Mouse (Mus musculus) heart, postnatal 25 days (tissue): ENCODE measurements at regions not wholly inside any gene's neighbourhood (a gene's known extent, or its start where the extent isn't known, plus 50 kb on each side); places are given as distances from the start of the nearest gene placed in this dataset.

Experiments used
- DNase-seq: peaks from one replicate; pipeline ENCODE4 v3.0.0; 2022; ENCODE audit warnings: low spot score
- intact Hi-C: fragments of 180-260 bp; cut with DNase I; formaldehyde crosslinking; loops from one replicate; pipeline ENCODE4 v1.15.1; 2025

- intact Hi-C loops, result no loop called here
These were observed 436.2 kb upstream of the Pou3f3 start for GRCm38 (mm10) chr1:42259216-42259977.

DNA sequence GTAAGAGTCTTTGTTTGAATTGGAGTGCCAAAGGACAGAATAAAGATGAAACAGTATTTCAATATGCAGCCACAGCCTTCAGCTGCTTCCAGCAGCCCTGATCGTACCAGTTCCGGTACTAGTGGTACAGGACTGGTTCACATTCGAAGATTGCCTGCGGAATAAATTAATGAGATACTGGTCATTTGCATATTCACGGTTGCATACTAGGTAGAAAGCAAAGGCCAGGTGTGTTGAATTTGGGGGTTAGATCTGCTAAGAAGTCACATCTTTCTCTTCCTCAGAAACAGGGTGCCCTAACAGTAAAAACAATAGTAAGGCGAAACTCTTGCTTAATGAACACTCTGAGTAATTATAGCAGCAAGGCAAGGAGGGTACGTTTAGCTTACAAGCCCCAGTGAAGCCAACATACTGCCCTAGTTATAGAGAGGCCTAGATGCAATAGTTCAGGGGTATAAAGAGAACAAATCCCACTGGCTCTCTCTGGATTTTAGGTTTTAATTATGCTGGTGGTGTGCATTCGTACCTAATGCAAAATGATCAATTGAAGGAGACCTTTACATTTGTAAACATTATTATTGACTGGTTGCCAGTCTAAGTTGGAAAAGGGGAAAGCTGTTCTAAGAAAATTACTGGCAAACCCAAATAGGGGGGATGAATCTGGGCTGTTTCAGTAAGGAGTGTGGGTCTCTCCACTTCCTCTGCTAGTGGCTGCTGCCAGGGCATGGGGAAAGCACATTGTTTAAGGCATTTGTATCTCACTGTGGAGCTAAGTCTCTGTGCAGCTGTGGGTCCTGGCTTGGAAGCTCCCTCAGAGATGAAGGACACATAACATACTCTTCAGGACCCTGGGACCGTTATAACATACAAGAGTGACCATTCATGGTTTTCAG, 435.3 kb upstream of the Pou3f3 start:
- intact Hi-C loops, result no loop called here
- no peak for DNase-seq

More at GRCm38 (mm10) chr1:42259216-42259977, 436.2 kb upstream of the Pou3f3 start:
- DNase-seq, result no peak

GRCm38 (mm10) chr1:42261031-42261430, 434.5 kb upstream of the Pou3f3 start:
- intact Hi-C loops, result no loop called here
- DNase-seq, result no peak

DNA sequence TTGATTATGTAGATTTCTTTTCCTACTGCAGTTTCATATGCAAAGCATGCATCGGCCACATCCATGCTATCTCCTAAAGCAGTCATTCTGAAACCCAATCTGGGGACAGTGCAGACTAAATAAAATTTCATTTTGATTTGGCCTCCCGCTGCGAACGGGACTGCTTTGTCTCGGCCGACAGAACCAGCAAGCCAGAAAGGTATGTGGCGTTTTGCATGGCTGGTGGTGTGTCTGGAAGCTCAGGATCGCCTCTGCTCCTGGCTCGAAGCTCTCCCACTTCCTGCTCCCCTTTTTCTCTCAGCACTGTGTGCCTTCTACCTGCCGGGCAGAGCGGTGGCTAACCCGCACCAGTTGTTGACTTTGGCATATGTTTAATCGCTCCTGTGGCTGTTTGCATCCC, 433.8 kb upstream of the Pou3f3 start:
- intact Hi-C loops, result no loop called here
- DNase-seq, result no peak

DNA sequence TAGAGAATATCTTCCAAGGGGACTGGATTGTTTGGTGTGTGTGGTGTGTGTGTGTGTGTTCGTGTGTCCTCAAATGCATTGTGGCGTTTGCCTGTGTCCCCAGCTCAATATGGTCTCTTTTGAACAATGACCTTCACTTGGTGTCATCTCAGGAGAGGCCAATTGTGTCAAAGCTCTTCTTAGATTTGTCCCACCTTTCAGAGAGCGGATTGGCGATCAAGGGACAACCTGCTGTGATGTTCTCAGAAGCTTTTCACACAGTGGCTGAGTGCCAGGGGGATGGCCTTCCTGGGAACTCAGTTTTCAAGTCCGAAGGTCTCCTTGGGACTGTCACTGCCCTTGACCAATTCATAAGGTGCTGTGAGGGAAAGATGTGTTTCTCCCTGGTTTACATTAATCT, 433.0 kb upstream of the Pou3f3 start:
- DNase-seq, result no peak
- intact Hi-C loops, result no loop called here

DNA sequence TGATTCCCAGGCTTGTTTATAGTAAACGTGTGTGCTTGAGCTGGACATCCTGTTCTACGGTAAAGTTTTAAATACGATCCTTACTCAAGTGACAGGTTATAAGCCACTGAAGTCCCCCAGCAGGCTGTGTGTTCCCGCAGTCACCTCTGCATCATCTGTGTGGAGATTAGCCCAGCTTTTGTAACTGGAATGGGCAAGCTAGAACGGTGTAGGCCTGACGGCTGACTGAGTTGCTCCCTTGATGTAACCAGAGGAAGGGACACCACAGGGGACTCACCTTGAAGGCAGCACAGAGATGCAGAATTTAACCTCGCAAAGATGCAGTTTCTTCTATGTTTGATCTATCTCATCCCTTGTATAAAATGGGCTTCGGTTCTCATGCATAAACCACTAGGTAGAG, 418.4 kb upstream of the Pou3f3 start:
- intact Hi-C loops, result no loop called here

GRCm38 (mm10) chr1:42295841-42296240, 399.7 kb upstream of the Pou3f3 start:
- intact Hi-C loops, result no loop called here
- DNase-seq, result no peak

More for the DNA sequence above, 418.4 kb upstream of the Pou3f3 start:
- DNase-seq, result no peak

DNA sequence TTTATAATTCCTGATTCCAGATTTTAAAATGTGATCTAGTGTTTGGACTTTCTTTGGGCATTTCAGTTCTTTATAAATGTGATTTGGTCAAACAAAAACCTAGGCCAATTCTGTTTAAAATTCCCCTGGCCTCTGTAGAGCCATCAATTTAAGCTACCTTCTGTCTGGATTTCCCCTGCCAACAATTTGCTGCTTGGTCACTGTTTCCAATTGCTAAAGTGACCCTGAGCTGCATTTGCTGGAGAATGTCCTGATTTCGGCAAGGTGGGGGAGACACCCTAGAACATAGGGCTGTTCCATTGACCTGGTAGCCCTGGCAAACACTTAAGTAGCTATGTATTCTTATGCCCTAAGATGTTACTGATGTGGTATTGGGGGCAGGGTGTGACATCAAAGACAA, 386.3 kb upstream of the Pou3f3 start:
- DNase-seq, result no peak
- intact Hi-C loops, result no loop called here

- DNase-seq, result no peak
- intact Hi-C loops, result no loop called here
These were observed 382.1 kb upstream of the Pou3f3 start for GRCm38 (mm10) chr1:42313494-42313893.

DNA sequence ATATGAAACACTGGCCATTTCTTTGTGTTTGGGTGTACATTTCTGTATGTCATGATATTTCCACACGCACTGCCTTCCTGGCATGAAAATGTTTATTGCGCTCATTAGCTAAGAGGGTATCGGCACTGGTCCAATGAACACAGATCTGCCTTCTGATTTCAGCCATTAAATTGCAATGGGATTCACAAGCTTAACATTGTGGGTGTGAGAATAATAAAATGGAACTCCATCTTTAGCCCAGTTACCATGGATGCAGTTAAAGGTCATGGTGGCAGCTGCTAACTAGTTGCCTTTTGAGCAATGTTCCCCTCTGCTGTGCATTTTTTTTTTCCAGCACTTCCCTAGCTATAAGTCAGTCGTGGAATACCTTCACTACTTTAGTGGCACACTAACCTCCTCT, 343.7 kb upstream of the Pou3f3 start:
- no peak for DNase-seq
- intact Hi-C loops, result no loop called here

DNA sequence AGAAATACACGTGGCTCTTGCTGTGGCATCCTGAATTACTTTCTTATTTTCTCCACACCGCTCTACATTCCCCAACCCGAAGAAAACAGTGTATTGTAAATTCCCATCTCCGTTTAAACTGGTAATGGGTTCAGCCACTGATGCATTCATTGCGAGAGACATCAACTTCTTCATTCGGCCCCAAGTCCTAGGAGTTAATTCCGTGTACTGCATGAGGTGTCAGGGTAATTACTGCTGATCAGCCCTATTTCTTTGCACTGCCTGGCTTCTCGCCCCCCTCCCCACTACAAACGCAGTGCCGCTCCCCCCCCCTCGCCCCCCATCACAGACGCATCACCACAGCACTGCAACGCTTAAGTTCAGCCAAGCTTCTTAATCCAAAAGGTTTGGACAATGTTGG, 343.2 kb upstream of the Pou3f3 start:
- DNase-seq, result no peak
- intact Hi-C loops, result no loop called here

GRCm38 (mm10) chr1:42353096-42353495, 342.5 kb upstream of the Pou3f3 start:
- intact Hi-C loops, result no loop called here
- DNase-seq, result no peak

GRCm38 (mm10) chr1:42354020-42354419, 341.5 kb upstream of the Pou3f3 start:
- DNase-seq, result no peak

GRCm38 (mm10) chr1:42362438-42362837, 333.1 kb upstream of the Pou3f3 start:
- DNase-seq, result no peak
- intact Hi-C loops, result no loop called here

More at GRCm38 (mm10) chr1:42354020-42354419, 341.5 kb upstream of the Pou3f3 start:
- intact Hi-C loops, result no loop called here

GRCm38 (mm10) chr1:42365648-42366324, 329.8 kb upstream of the Pou3f3 start:
- no peak for DNase-seq
- intact Hi-C loops, result loop anchor here (5.0 kb wide), 1 partner anchor 883 kb away; no protein-coding TSS in a partner anchor

DNA sequence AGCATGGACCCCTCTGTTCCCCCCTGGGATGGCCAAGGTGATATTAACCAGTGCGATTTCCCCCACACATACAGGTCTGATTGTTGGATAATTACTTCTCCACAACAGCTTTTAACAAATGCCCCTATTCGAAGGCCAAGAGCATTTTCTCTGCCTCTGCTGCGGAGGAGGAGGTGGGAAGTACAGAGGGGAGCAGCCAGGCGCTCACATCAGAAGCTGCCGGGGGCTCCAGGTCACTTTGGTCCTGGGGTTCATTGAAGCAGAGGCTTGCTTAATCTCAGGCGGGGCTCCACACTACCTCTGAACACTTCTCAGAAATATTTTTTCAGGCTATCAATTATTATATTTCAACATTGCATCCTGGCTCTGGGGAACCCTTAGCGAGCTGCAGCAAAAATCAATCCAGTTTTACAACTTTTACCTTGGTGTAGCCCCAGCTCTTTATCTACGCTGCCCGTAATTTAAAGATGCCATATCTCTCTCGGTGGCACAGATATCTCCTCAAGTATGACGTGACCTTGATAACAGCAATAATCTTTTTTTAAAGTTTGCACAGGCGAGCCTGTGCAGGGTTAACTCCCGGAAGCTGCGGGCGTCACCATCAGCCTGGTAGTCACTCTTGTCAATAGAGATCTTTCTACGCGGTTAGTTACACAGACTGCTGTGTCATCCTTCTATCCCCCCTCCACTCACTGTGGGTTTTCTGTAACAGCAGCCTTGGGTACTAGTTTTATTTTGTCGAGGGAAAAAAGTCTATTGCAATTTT, 307.5 kb upstream of the Pou3f3 start:
- intact Hi-C loops, result no loop called here
- no peak for DNase-seq

- intact Hi-C loops, result no loop called here
- DNase-seq, result no peak
These were observed 306.8 kb upstream of the Pou3f3 start for GRCm38 (mm10) chr1:42388740-42389139.

- intact Hi-C loops, result no loop called here
- no peak for DNase-seq
These were observed 299.8 kb upstream of the Pou3f3 start for GRCm38 (mm10) chr1:42395651-42396260.

DNA sequence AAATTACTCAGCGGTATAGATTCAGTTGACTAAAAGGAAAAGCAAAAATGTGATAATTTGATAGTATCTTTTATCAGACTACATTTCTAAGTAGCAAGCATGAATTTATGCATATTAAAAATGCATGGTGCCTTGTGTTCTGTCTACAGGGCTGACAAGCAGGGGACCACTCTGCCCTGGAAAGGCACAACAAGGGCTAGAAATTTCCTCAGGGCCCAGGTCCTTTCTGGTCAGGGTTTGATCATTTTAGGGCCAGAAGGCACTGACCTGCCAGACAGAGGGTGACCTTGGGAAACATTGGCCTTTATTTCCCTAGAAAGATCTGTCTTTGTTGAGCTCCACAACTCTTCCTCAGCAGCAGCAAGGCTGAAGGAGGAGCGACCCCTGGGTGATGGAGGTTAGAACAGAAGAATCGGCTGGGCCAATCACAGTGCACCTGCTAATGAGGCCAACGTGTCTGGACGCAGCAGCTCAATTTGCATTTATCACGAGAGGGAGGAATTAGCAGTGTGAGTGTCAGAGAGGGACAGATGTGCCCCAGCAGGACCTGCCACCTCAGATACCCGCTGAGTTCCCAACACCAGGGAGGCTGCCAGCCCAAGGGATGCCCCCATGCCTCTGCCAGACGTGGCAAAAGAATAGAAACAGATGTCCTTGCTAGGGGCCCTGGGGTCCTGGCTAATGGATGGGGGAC, 297.0 kb upstream of the Pou3f3 start:
- intact Hi-C loops, result no loop called here
- DNase-seq, result no peak
